Mouse (Mus musculus): Measurements from ENCODE around the gene Oscp1.

Gene Oscp1

GRCm38 (mm10) chr4:126058134-126058996, at the start of gene Oscp1:
Gene Oscp1, plus strand, starts transcription at chr4:126058565.
- DNase-seq = peak; percentile 91 to 95

- no peak for DNase-seq
Observed at GRCm38 (mm10) chr4:126017676-126018332, 40.6 kb upstream of the Oscp1 start.

GRCm38 (mm10) chr4:126018966-126019538, 39.3 kb upstream of the Oscp1 start:
- DNase-seq = no peak

- peak in 1 of 2 experiments; percentile 3 for DNase-seq
Observed at GRCm38 (mm10) chr4:126024303-126024900, 34.0 kb upstream of the Oscp1 start, which contains the start of gene Csf3r. Gene Csf3r, plus strand, starts transcription at chr4:126024550.

GRCm38 (mm10) chr4:126025801-126026200, 32.6 kb upstream of the Oscp1 start:
- no peak for DNase-seq

- DNase-seq = no peak
Observed at GRCm38 (mm10) chr4:126027980-126028379, 30.4 kb upstream of the Oscp1 start.

GRCm38 (mm10) chr4:126029042-126029441, 29.3 kb upstream of the Oscp1 start:
- DNase-seq = no peak

- DNase-seq = no peak
Observed at GRCm38 (mm10) chr4:126030705-126031104, 27.7 kb upstream of the Oscp1 start.

- no peak for DNase-seq
Observed at GRCm38 (mm10) chr4:126035413-126035812, 23.0 kb upstream of the Oscp1 start.

- peak; percentile 88 to 92 for DNase-seq
Observed at GRCm38 (mm10) chr4:126046851-126047585, 11.3 kb upstream of the Oscp1 start, which contains the start of gene Mrps15. Gene Mrps15, plus strand, starts transcription at chr4:126046925.

- peak in 1 of 2 experiments; percentile 6 for DNase-seq
Observed at GRCm38 (mm10) chr4:126051617-126052016, 6.7 kb upstream of the Oscp1 start.

GRCm38 (mm10) chr4:126057207-126058133, 895 bp upstream of the Oscp1 start:
- DNase-seq = no peak

- no peak for DNase-seq
Observed at GRCm38 (mm10) chr4:126058997-126059362, 615 bp downstream of the Oscp1 start.

GRCm38 (mm10) chr4:126062856-126063255, 4.5 kb downstream of the Oscp1 start:
- DNase-seq = peak; percentile 34 to 35

GRCm38 (mm10) chr4:126065241-126065640, 6.9 kb downstream of the Oscp1 start:
- no peak for DNase-seq

- no peak for DNase-seq
Observed at GRCm38 (mm10) chr4:126067401-126068077, 9.2 kb downstream of the Oscp1 start.

- DNase-seq = no peak
Observed at GRCm38 (mm10) chr4:126068842-126069241, 10.5 kb downstream of the Oscp1 start.

- no peak for DNase-seq
Observed at GRCm38 (mm10) chr4:126077833-126078232, 19.5 kb downstream of the Oscp1 start.

GRCm38 (mm10) chr4:126079266-126079665, 20.9 kb downstream of the Oscp1 start:
- DNase-seq = no peak

- DNase-seq = no peak
Observed at GRCm38 (mm10) chr4:126081601-126082000, 23.2 kb downstream of the Oscp1 start.

- DNase-seq = no peak
Observed at GRCm38 (mm10) chr4:126083021-126083420, 24.7 kb downstream of the Oscp1 start.
